Mouse (Mus musculus): ENCODE measurements around the gene Stk40. TPM values are rescaled to one million over a fixed set of nuclear protein-coding genes. Genes with fewer than 3 reads are reported as not detected.

Stk40 gene
- polyA plus RNA-seq, 1 experiment = 34.3 TPM

Other genes starting within 250 kb of the Stk40 start
- 2.2 and 4.7 TPM in 2 replicates for gene Csf3r, start 79.4 kb upstream of the Stk40 start, polyA plus RNA-seq (2012; rRNA removed)
- 37.9 and 63.5 TPM in 2 replicates for gene Mrps15, start 57.0 kb upstream of the Stk40 start, polyA plus RNA-seq (2012; rRNA removed)
- 5.7 and 6.5 TPM in 2 replicates for gene Oscp1, start 45.4 kb upstream of the Stk40 start, polyA plus RNA-seq (2012; rRNA removed)
- gene Lsm10, start 7.3 kb upstream of the Stk40 start, polyA plus RNA-seq (2012; rRNA removed) = 49.0 and 55.2 TPM in 2 replicates
- 50.8 and 52.3 TPM in 2 replicates for gene Eva1b, start 43.8 kb downstream of the Stk40 start, polyA plus RNA-seq (2012; rRNA removed)
- gene Sh3d21, start 59.5 kb downstream of the Stk40 start, polyA plus RNA-seq (2012; rRNA removed) = 3.6 and 6.2 TPM in 2 replicates
- 50.6 and 59.9 TPM in 2 replicates for gene Thrap3, start 98.8 kb downstream of the Stk40 start, polyA plus RNA-seq (2012; rRNA removed)
- 52.8 and 57.0 TPM in 2 replicates for gene Map7d1, start 152.4 kb downstream of the Stk40 start, polyA plus RNA-seq (2012; rRNA removed)
- 59.6 and 72.8 TPM in 2 replicates for gene Trappc3, start 158.4 kb downstream of the Stk40 start, polyA plus RNA-seq (2012; rRNA removed)
- gene Col8a2, start 182.8 kb downstream of the Stk40 start, polyA plus RNA-seq (2012; rRNA removed) = 5.0 and 6.0 TPM in 2 replicates
- 34.5 and 38.0 TPM in 2 replicates for gene Adprhl2, start 217.7 kb downstream of the Stk40 start, polyA plus RNA-seq (2012; rRNA removed)
- gene Tekt2, start 221.7 kb downstream of the Stk40 start, polyA plus RNA-seq (2012; rRNA removed) = 5.7 and 8.0 TPM in 2 replicates